8 mouse cellular contexts compared by ENCODE assay signal in the genomic region with DNA sequence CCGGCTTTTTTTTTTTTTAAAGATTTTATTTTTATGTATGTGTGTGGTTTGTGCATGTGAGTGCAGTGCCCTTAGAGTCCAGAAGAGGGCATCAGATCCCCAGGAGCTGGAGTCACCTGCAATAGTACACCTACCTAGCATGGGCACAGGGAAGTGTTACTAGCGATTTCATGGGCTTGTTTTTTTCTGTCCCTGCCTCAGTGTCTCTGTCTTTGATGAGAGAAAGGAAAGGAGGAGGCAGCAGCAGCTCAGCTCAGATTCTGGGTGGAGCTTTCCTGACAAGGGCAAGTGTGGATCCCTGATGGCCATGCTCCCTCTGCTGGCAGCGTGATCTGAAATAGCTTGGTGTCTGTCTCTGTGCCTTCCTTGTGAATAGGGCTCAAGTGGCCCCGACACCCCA. TPM values are rescaled to one million over a fixed set of nuclear protein-coding genes. Genes with fewer than 3 reads are reported as not detected.
DNase-seq lines count a peak whose midpoint lies in the region; ATAC-seq and TF ChIP-seq lines count a peak whose summit lies in the region.

No protein-coding gene starts in this region.

- TF ChIP-seq CTCF in lung, postnatal 0 days (IDR thresholded peaks at IDR 0.05): peak; percentile 56

- peaks cover 4% of the 10 kb centered on the region; the same call in 1 of the 2 replicates for H3K27me3 ChIP-seq in kidney, embryonic 15.5 days
- H3K27me3 ChIP-seq in lung, postnatal 0 days (replicated peaks; ENCODE audit: insufficient read depth, low read length): no peaks in the 10 kb centered on the region

- H3K36me3 ChIP-seq in kidney, embryonic 15.5 days: no peaks in the 10 kb centered on the region
- no peaks in the 10 kb centered on the region for H3K36me3 ChIP-seq in lung, postnatal 0 days (ENCODE audit: insufficient read depth, low read length)

- H3K9me3 ChIP-seq in kidney, embryonic 15.5 days (replicated peaks): no peaks in the 10 kb centered on the region
- H3K9me3 ChIP-seq in lung, postnatal 0 days (ENCODE audit: low read length): no peaks in the 10 kb centered on the region

- no peak overlapping the region for H3K27ac ChIP-seq in kidney, embryonic 15.5 days
- no peak overlapping the region for H3K27ac ChIP-seq in lung, postnatal 0 days (ENCODE audit: low read length)

- TF ChIP-seq EP300 in lung, postnatal 0 days (IDR thresholded peaks at IDR 0.05): no peak

- no peak for ATAC-seq in kidney, embryonic 15.5 days (replicated peaks; ENCODE audit: low FRiP score)
- ATAC-seq in lung, postnatal 0 days: peak; percentile 11; the same call in 1 of the 2 replicates

- H3K4me2 ChIP-seq in kidney, embryonic 15.5 days: no peak overlapping the region
- H3K4me2 ChIP-seq in lung, postnatal 0 days (replicated peaks; ENCODE audit: low read depth, low read length): no peak overlapping the region

- no peak overlapping the region for H3K4me3 ChIP-seq in kidney, embryonic 15.5 days (replicated peaks)
- H3K4me3 ChIP-seq in lung, postnatal 0 days (ENCODE audit: low read depth, low read length): no peak overlapping the region

- H3K9ac ChIP-seq in kidney, embryonic 15.5 days: no peak overlapping the region
- H3K9ac ChIP-seq in lung, postnatal 0 days (replicated peaks; ENCODE audit: low read depth): no peak overlapping the region

- DNase-seq in kidney, adult 18-20 months: peak; percentile 44
- DNase-seq in A20 (ENCODE audit: low read depth, low spot score): peak; percentile 66
- peak; percentile 35 for DNase-seq in Muller cell, postnatal 12 days (ENCODE audit: inconsistent ontology term)
- no peak for DNase-seq in lung, postnatal 0 days (ENCODE audit: low spot score)
- DNase-seq in T-cell, adult 2 months (ENCODE audit: low spot score): no peak
- DNase-seq in right cerebral cortex, adult 2 months (ENCODE audit: low spot score in 2 of 2): no peak
- DNase-seq in ovary, postnatal 14 days (ENCODE audit: low spot score): no peak

- peaks cover 4% of the 10 kb centered on the region for H3K4me1 ChIP-seq in kidney, embryonic 15.5 days
- no peaks in the 10 kb centered on the region for H3K4me1 ChIP-seq in lung, postnatal 0 days (ENCODE audit: insufficient read depth, low read depth, low read length)

- 56% methylated on average over 4 of the region's 4 CpGs for WGBS in kidney, embryonic 15.5 days
- WGBS in lung, postnatal 0 days: 50% methylated on average over 4 of the region's 4 CpGs

RNA-seq across cellular contexts. Expression of a gene that starts 7.7 kb away (rescaled TPM):
- polyA plus RNA-seq in kidney, embryonic 15.5 days (2015; fragmentation: Nextera tagmentation; extraction: Ambion mirVana): 17.1 and 17.2 TPM in 2 replicates
- 10.4 and 11.1 TPM in 2 replicates for polyA plus RNA-seq in lung, postnatal 0 days (2015; fragmentation: Nextera tagmentation; extraction: Ambion mirVana)

RNA-seq across cellular contexts. Expression of a gene that starts 12.6 kb away (rescaled TPM):
- 0.40 and 1.5 TPM in 2 replicates for polyA plus RNA-seq in kidney, embryonic 15.5 days (2015; fragmentation: Nextera tagmentation; extraction: Ambion mirVana)
- 0.13 and 0.29 TPM in 2 replicates for polyA plus RNA-seq in lung, postnatal 0 days (2015; fragmentation: Nextera tagmentation; extraction: Ambion mirVana)

RNA-seq across cellular contexts. Expression of a gene that starts 31.2 kb away (rescaled TPM):
- polyA plus RNA-seq in kidney, embryonic 15.5 days (2015; fragmentation: Nextera tagmentation; extraction: Ambion mirVana): 5.2 and 6.2 TPM in 2 replicates
- 0.33 and 0.81 TPM in 2 replicates for polyA plus RNA-seq in lung, postnatal 0 days (2015; fragmentation: Nextera tagmentation; extraction: Ambion mirVana)

RNA-seq across cellular contexts. Expression of a gene that starts 45.2 kb away (rescaled TPM):
- polyA plus RNA-seq in kidney, embryonic 15.5 days (2015; fragmentation: Nextera tagmentation; extraction: Ambion mirVana): 2.6 and 4.0 TPM in 2 replicates
- 0.63 and 1.6 TPM in 2 replicates for polyA plus RNA-seq in lung, postnatal 0 days (2015; fragmentation: Nextera tagmentation; extraction: Ambion mirVana)

RNA-seq across cellular contexts. Expression of a gene that starts 58.5 kb away (rescaled TPM):
- 320 and 327 TPM in 2 replicates for polyA plus RNA-seq in kidney, embryonic 15.5 days (2015; fragmentation: Nextera tagmentation; extraction: Ambion mirVana)
- polyA plus RNA-seq in lung, postnatal 0 days (2015; fragmentation: Nextera tagmentation; extraction: Ambion mirVana): 266 and 297 TPM in 2 replicates

Comparison
In these comparisons a context has a peak if more than half of its experiments do, and no peak if none do; other contexts are left out.
1. DNase-seq: peak in kidney, adult 18-20 months (single experiment), A20 (single experiment) and Muller cell, postnatal 12 days (single experiment); none in lung, postnatal 0 days (single experiment), T-cell, adult 2 months (single experiment), right cerebral cortex, adult 2 months (0 of 2) and ovary, postnatal 14 days (single experiment).